Mouse (Mus musculus) heart, embryonic 11.5 days (tissue): ENCODE data around the gene Gng12. TPM values are rescaled to one million over a fixed set of nuclear protein-coding genes. Genes with fewer than 3 reads are reported as not detected.
A peak's percentile ranks its signal among the peaks of the same experiment; 100 is the strongest.

Experiments used
- ATAC-seq: fragments of 200-750 bp; cut with Nextera tagmentation; replicated peaks from 2 replicates; pipeline ENCODE4 v1.8.0; 2017; ENCODE audit warnings: moderate library complexity; ENCODE audit not compliant: insufficient number of reproducible peaks, low FRiP score, low TSS enrichment
- H3K27ac ChIP-seq: fragments of 300-500 bp; sonication (generic); 2 replicates; pipeline ENCODE4 v1.5.1; 2014; ENCODE audit warnings: mild to moderate bottlenecking, low read depth, low read length
- H3K27me3 ChIP-seq: fragments of 300-500 bp; sonication (generic); 2 replicates; pipeline ENCODE4 v1.6.1; 2014; ENCODE audit warnings: mild to moderate bottlenecking, low read length, mixed read lengths; ENCODE audit not compliant: control insufficient read depth, insufficient read depth
- H3K36me3 ChIP-seq: fragments of 300-500 bp; sonication (generic); 2 replicates; pipeline ENCODE4 v1.6.1; 2014; ENCODE audit warnings: mild to moderate bottlenecking, low read length, moderate library complexity, mixed read lengths; ENCODE audit not compliant: control insufficient read depth, insufficient read depth
- H3K4me1 ChIP-seq: fragments of 300-500 bp; sonication (generic); 2 replicates; pipeline ENCODE4 v1.6.1; 2014; ENCODE audit warnings: low read length; ENCODE audit not compliant: control insufficient read depth, insufficient read depth
- H3K4me2 ChIP-seq: fragments of 300-500 bp; sonication (generic); 2 replicates; pipeline ENCODE4 v1.6.1; 2014; ENCODE audit warnings: mild to moderate bottlenecking, moderate library complexity
- H3K4me3 ChIP-seq: fragments of 300-500 bp; sonication (generic); 2 replicates; pipeline ENCODE4 v1.5.1; 2014; ENCODE audit warnings: low read depth, low read length
- H3K9ac ChIP-seq: fragments of 300-500 bp; sonication (generic); 2 replicates; pipeline ENCODE4 v1.6.1; 2014; ENCODE audit warnings: mild to moderate bottlenecking, low read depth, low read length, moderate library complexity
- H3K9me3 ChIP-seq: fragments of 300-500 bp; sonication (generic); replicated peaks from 2 replicates; pipeline ENCODE4 v1.6.1; 2016; ENCODE audit warnings: low read length; ENCODE audit not compliant: control insufficient read depth
- WGBS: fragments of 180-500 bp; shearing (Covaris S2); extraction: QIAGEN DNeasy Blood & Tissue Kit; methylation state at CpG from one replicate; pipeline ENCODE4 v1.1.7; 2014; ENCODE audit not compliant: insufficient replicate concordance; 5-methylcytosine and 5-hydroxymethylcytosine counted together
- polyA plus RNA-seq: library from polyadenylated mRNA; unstranded; fragments of >200 nt; fragmentation: Nextera tagmentation; extraction: Ambion mirVana; gene quantifications from 2 replicates; pipeline ENCODE4 v1.2.1, GENCODE M21; 2014

Gng12 gene
- polyA plus RNA-seq, 1 experiment from 2014 or later = 64.0 TPM

GRCm38 (mm10) chr6:66906244-66906643 lies 10.0 kb downstream of the Gng12 start:
- Histone ChIP-seq H3K9me3 (no peaks in the 10 kb centered on the region), H3K4me3 (no peak overlapping the region), H3K9ac (no peak overlapping the region), H3K4me1 (peaks cover 20% of the 10 kb centered on the region), H3K4me2 (no peak overlapping the region), H3K36me3 (no peaks in the 10 kb centered on the region), H3K27ac (no peak overlapping the region), H3K27me3 (no peaks in the 10 kb centered on the region)
- 88% methylated on average over 1 of the region's 1 CpGs for WGBS
- no peak for ATAC-seq

- Histone ChIP-seq H3K4me3 (no peak overlapping the region), H3K4me2 (no peak overlapping the region), H3K9ac (no peak overlapping the region), H3K36me3 (no peaks in the 10 kb centered on the region), H3K27me3 (no peaks in the 10 kb centered on the region), H3K9me3 (no peaks in the 10 kb centered on the region), H3K27ac (no peak overlapping the region), H3K4me1 (peaks cover 13% of the 10 kb centered on the region)
- no peak for ATAC-seq
- 63% methylated on average over 5 of the region's 5 CpGs for WGBS
Measured at GRCm38 (mm10) chr6:66908327-66908973, 12.3 kb downstream of the Gng12 start.

GRCm38 (mm10) chr6:66910493-66911435 lies 14.6 kb downstream of the Gng12 start:
- peaks cover 9% of the 10 kb centered on the region for H3K4me1 ChIP-seq
- peak overlapping the region; percentile 30; the same call in 1 of the 2 replicates for H3K9ac ChIP-seq
- H3K27ac ChIP-seq = no peak overlapping the region
- no peak overlapping the region for H3K4me3 ChIP-seq
- H3K27me3 ChIP-seq = no peaks in the 10 kb centered on the region
- 45% methylated on average over 11 of the region's 11 CpGs for WGBS
- ATAC-seq = no peak
- no peaks in the 10 kb centered on the region for H3K9me3 ChIP-seq
- H3K36me3 ChIP-seq = no peaks in the 10 kb centered on the region
- no peak overlapping the region for H3K4me2 ChIP-seq

GRCm38 (mm10) chr6:66913355-66913754 lies 17.2 kb downstream of the Gng12 start:
- H3K9ac ChIP-seq = no peak overlapping the region
- WGBS = 91% methylated on average over 1 of the region's 1 CpGs

GRCm38 (mm10) chr6:66915592-66915991 lies 19.4 kb downstream of the Gng12 start:
- 83% methylated on average over 2 of the region's 2 CpGs for WGBS
- no peak overlapping the region for H3K9ac ChIP-seq
- H3K27me3 ChIP-seq = no peaks in the 10 kb centered on the region
- no peak for ATAC-seq
- no peak overlapping the region for H3K4me3 ChIP-seq
- H3K27ac ChIP-seq = no peak overlapping the region
- H3K4me2 ChIP-seq = no peak overlapping the region
- peaks cover 5% of the 10 kb centered on the region for H3K4me1 ChIP-seq
- H3K9me3 ChIP-seq = no peaks in the 10 kb centered on the region
- H3K36me3 ChIP-seq = no peaks in the 10 kb centered on the region

More at GRCm38 (mm10) chr6:66913355-66913754, 17.2 kb downstream of the Gng12 start:
- Histone ChIP-seq H3K36me3 (no peaks in the 10 kb centered on the region), H3K9me3 (no peaks in the 10 kb centered on the region), H3K4me2 (no peak overlapping the region), H3K27me3 (no peaks in the 10 kb centered on the region), H3K27ac (no peak overlapping the region), H3K4me1 (peaks cover 9% of the 10 kb centered on the region), H3K4me3 (no peak overlapping the region)
- ATAC-seq = no peak

GRCm38 (mm10) chr6:66917032-66917431 lies 20.8 kb downstream of the Gng12 start:
- Histone ChIP-seq H3K4me3 (no peak overlapping the region), H3K27ac (no peak overlapping the region), H3K9me3 (no peaks in the 10 kb centered on the region), H3K27me3 (no peaks in the 10 kb centered on the region), H3K36me3 (no peaks in the 10 kb centered on the region), H3K4me2 (no peak overlapping the region), H3K4me1 (no peaks in the 10 kb centered on the region), H3K9ac (no peak overlapping the region)
- WGBS = 86% methylated on average over 7 of the region's 7 CpGs
- no peak for ATAC-seq

- WGBS = 90% methylated on average over 4 of the region's 4 CpGs
Measured at GRCm38 (mm10) chr6:66920786-66921185, 24.6 kb downstream of the Gng12 start.

GRCm38 (mm10) chr6:66921755-66922154 lies 25.6 kb downstream of the Gng12 start:
- Histone ChIP-seq H3K4me3 (no peak overlapping the region), H3K27ac (no peak overlapping the region), H3K9me3 (no peaks in the 10 kb centered on the region), H3K4me2 (no peak overlapping the region), H3K4me1 (no peaks in the 10 kb centered on the region), H3K36me3 (no peaks in the 10 kb centered on the region), H3K27me3 (no peaks in the 10 kb centered on the region), H3K9ac (no peak overlapping the region)
- 80% methylated on average over 4 of the region's 4 CpGs for WGBS
- no peak for ATAC-seq

More at GRCm38 (mm10) chr6:66920786-66921185, 24.6 kb downstream of the Gng12 start:
- H3K9me3 ChIP-seq = no peaks in the 10 kb centered on the region
- no peak for ATAC-seq
- no peak overlapping the region for H3K4me2 ChIP-seq
- H3K4me1 ChIP-seq = no peaks in the 10 kb centered on the region
- no peak overlapping the region for H3K9ac ChIP-seq
- no peaks in the 10 kb centered on the region for H3K36me3 ChIP-seq
- H3K27ac ChIP-seq = no peak overlapping the region
- no peaks in the 10 kb centered on the region for H3K27me3 ChIP-seq
- H3K4me3 ChIP-seq = no peak overlapping the region
